Mouse (Mus musculus): ENCODE measurements at regions not wholly inside any gene's neighbourhood (a gene's known extent, or its start where the extent isn't known, plus 50 kb on each side); places are given as distances from the start of the nearest gene placed in this dataset.

DNA sequence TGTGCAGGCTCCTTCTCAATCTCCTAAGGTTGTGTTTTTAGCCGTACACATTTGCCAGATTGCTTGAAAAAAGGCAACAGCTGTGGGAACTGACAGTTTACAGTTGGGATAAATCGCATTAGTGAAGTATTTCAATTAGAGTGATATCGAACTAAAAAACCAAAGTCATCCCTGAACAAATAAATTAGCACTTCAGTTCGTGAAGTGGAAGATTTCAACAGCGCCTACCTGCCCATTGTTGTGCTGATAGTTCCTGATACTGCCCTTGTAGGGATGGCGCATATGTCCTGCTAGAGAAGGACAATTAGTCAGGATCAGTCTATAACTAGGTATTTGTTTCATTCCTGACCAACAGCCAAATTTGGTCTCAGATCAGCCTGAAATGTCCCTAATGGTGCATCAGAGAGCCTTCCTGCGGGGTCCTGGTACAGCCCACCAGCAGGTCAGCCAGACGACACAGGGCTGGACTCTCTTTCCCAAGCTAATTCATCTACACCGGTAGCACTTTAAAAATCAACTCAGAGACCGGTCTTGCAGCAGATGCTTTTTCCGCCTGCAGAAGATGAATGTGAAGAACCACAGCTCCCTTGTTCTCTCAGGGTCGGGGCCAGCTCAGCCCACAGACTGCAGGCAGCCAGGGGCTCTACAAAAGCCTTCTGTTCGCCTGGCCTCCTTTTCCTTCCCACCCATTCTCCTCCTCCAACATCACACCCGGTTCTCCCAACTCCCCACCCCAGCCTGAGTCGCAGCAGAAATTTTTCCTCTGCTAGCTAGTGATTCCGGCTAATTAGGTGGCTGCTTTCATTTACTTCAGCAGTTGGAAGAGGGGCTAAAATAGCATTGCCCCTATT lies 146.1 kb downstream of the Psat1 start:
- peak; percentile 20 for DNase-seq (ENCODE audit: low spot score)

- DNase-seq (ENCODE audit: low spot score) = no peak
Observed at GRCm38 (mm10) chr19:15796466-15796865, 150.7 kb downstream of the Psat1 start.

DNA sequence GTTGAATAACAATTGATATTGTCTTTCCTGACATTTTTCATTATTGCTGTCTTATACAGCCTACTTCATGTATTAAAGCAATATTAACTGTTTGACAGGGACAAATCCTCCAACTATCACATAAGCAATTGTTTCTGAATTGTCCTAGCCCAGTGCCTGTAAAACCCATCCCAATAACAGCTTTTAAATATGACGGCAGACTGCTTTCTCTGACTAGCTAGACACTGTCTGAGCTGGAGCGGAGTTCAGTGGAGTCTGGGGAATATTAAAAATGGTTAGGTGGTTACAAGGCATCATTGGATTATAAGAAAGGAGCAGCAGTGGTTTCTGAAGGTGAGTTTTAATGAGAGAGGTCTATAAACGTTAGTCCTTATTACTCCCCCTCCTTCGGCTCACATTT lies 155.2 kb downstream of the Psat1 start:
- no peak for DNase-seq (ENCODE audit: low spot score)

DNA sequence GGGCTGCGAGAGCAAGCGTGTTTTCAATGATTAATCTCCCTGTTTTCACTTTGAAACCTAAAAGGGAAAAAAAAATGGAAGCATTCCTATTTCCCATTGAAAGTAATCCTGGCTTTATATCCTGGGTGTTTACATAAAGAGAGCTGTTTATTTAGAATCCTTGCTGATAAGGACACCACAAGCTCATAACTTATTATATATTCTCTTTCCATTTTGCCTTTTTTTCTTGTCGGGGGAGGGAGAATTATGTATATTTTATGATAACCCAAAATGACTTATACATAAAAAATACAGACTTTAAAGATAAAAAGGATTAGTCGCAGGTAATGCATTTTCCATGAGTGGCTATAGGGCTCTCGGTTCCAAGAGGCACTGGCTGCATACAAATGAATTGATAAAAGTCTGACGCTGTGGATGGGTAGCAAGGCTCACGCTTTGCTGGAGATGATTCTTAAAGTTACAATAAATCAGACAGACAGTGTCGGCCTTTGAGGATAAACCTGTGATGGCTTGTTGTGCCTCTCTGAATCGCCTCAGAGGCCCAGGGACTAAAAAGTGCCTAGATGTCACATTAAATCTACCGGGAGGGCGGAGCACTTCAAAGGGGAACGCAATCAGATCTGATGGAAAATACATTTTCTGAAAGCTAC lies 155.7 kb downstream of the Psat1 start:
- DNase-seq (ENCODE audit: low spot score) = no peak

GRCm38 (mm10) chr19:15790620-15791263 lies 156.4 kb downstream of the Psat1 start:
- DNase-seq (ENCODE audit: low spot score) = no peak

DNA sequence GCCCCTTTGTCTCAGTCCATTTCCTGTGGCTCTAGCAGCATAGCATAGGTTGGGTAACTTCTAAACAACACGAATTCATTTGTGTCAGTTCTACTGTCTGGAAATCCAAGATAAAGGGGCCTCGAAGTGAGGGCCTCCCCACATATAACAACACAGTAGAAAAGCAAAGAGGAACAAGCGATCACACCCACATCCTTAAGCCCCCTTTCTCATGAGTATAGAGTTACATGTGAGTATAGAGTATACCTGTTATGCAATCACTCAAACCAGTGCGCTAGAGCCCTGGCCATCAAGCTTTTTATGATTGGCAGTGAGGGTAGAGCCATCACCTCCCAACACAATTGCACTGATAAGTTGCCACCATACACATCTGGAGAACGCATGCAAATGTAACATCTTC lies 157.4 kb downstream of the Psat1 start:
- DNase-seq (ENCODE audit: low spot score) = no peak

DNA sequence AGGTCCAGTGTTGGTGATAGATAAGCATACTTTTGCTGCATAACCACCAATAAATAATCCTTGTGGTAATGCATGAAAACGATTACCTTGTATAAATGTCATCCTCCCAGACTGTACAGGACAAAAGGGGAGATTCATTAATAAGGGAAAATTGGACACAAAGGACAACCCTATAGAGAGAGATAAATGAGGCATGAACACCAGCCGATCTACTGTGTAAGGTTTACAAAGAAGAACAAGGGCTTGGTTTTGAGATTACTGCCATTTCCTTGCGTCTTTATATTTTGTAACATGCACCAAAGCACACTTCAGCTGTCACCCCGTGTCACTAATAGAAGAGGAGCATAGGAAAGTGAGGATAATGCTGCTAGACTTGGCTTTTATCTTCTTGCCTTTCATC lies 162.5 kb downstream of the Psat1 start:
- no peak for DNase-seq (ENCODE audit: low spot score)

GRCm38 (mm10) chr19:15769651-15770050 lies 177.5 kb downstream of the Psat1 start:
- DNase-seq (ENCODE audit: low spot score) = no peak

DNA sequence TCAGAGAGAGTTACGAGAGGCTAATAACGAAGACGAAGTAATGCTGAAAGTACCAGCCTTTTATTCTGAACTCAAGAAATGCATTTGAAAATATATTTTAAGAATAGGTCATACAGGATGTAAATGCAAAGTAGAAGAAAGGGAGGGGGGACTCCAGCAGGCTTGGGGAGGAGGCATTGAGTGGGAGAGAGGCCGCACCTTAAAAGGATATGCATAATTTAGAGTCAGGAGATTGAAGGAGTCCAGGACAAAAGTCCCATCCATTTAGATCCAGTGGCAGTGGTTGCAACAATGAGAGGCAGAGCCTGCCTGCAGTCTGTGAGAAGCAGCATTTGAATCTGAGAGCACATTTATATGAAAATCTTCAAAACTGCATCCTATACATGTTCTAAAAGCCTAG lies 186.1 kb downstream of the Psat1 start:
- no peak for DNase-seq (ENCODE audit: low spot score)

DNA sequence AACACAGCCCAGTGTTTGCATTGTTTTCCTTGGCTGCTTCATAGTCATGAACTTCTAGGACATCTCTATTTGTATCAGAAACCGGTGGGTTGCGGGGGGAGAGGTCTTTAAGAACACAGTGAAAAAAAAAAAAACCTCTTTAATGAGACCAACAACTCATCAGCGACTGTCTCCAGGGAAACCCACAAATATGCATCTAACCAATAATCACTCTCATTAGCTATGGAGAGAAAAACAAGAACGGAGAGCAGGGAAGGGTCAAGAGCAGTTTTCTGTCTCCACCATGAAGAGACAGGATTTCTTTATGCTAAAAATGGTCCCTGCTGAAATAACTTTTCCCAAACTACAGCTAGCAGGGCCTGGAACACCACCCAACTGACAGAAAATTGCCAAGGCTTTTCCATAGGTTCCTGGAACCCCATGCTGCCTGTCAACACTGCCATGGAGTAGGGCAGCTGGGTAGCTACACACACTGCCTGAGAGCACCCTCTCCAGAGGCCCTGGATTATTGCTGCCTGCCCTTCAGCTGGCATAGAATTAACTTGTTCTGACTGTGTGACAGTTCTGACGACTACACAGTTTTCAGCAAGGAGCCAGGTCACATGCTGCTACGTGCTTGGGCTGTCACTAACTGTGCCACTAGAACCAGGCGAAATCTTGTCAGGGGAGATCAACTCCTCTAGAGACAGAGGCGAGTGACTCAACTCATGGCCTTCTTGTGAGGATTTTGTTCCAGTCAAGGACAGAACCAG lies 201.9 kb downstream of the Psat1 start:
- no peak for DNase-seq (ENCODE audit: low spot score)

DNA sequence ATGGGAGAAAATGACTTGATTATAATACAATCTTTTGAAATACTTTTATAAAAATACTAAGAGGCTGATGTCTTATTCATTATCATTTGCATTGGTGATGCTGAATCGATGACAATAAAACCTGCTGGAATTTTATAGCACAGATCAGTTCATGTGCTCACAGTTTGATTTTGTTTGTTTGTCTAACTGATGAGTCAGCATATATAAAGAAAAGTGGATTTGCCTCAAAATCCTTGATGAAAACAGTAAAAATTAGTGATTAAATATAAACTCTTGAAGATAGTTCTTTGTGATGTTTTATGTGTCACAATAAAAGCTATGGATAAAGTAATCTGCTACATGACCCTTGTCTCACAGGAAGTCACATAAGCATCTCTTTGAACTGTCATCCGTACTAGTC lies 210.9 kb downstream of the Psat1 start:
- DNase-seq (ENCODE audit: low spot score) = no peak

GRCm38 (mm10) chr19:15726785-15727406 lies 220.2 kb downstream of the Psat1 start:
- DNase-seq (ENCODE audit: low spot score) = peak; percentile 66

GRCm38 (mm10) chr19:15692379-15693023 lies 254.6 kb downstream of the Psat1 start:
- no peak for DNase-seq (ENCODE audit: low spot score)

DNA sequence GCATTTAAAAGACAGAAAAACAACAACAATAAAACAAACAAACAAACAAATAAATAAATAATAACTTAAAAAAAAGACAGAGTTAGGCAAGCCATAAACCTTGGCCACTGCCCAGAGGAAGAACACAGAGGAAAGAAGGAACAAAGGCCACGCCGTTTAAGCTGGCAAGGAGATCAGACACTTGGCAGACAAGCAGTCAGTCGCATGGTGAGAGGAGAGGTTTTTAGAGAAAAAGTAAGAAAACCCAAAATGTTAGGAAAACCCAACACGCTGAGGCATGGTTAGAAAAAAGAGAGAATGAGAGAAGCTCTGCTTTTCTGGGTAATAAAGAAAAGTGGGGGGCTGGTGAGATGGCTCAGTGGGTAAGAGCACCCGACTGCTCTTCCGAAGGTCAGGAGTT lies 277.1 kb downstream of the Psat1 start:
- no peak for DNase-seq (ENCODE audit: low spot score)

GRCm38 (mm10) chr19:15669541-15669940 lies 277.6 kb downstream of the Psat1 start:
- DNase-seq (ENCODE audit: low spot score) = no peak

GRCm38 (mm10) chr19:15668624-15669016 lies 278.5 kb downstream of the Psat1 start:
- DNase-seq (ENCODE audit: low spot score) = no peak

- peak; percentile 31 for DNase-seq (ENCODE audit: low spot score)
Observed at GRCm38 (mm10) chr19:15667889-15668623, 279.1 kb downstream of the Psat1 start.

GRCm38 (mm10) chr19:15663659-15664255 lies 283.4 kb downstream of the Psat1 start:
- no peak for DNase-seq (ENCODE audit: low spot score)

DNA sequence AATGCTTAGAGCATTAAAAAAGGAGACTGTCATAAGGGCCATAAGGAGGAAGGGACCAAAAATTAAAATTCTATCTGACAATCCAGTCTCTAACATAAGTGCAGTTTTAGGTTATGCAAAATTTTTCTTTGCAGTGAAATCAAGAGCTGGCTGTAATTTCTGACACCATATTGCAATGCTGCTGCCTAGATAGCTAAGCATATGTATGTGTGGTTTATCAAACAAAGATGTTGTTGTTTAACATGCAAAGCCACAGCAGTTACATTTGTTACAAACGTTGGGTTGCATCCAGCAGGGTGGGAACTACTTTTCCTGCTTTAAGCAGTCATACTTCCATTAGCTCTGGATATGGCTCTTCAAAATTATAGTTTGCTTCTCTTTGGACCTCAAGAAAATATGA lies 288.5 kb downstream of the Psat1 start:
- no peak for DNase-seq (ENCODE audit: low spot score)

GRCm38 (mm10) chr19:15657846-15658245 lies 289.3 kb downstream of the Psat1 start:
- DNase-seq (ENCODE audit: low spot score) = no peak

Data from MN1 (cell line).